Mouse (Mus musculus) bone marrow, adult 2 months (tissue): ENCODE results near the gene Prmt8. TPM values are rescaled to one million over a fixed set of nuclear protein-coding genes. Genes with fewer than 3 reads are reported as not detected.

Source experiments
- H3K27ac ChIP-seq: fragments of 200-500 bp; 2 replicates; pipeline ENCODE4 v1.5.1; 2012; ENCODE audit warnings: low read depth, mild to moderate bottlenecking, control low read depth, inconsistent platforms, low read length; ENCODE audit not compliant: control insufficient read depth, poor library complexity, insufficient read depth
- H3K4me1 ChIP-seq: fragments of 200-500 bp; 2 replicates; pipeline ENCODE4 v1.6.1; 2011; ENCODE audit warnings: low read length; ENCODE audit not compliant: control insufficient read depth, insufficient read depth
- H3K4me3 ChIP-seq: fragments of 200-500 bp; replicated peaks from 2 replicates; pipeline ENCODE3; 2011; ENCODE audit warnings: mild to moderate bottlenecking, low read depth, low read length, control low read depth; ENCODE audit not compliant: control insufficient read depth
- CTCF ChIP-seq: fragments of 200-500 bp; IDR thresholded peaks from 2 replicates; pipeline ENCODE4 v1.5.1; 2011; ENCODE audit warnings: low read length, control low read depth; ENCODE audit not compliant: control insufficient read depth, insufficient read depth
- POLR2A ChIP-seq: fragments of 200-500 bp; IDR thresholded peaks from 2 replicates; pipeline ENCODE4 v1.6.1; 2011; ENCODE audit warnings: low read depth, mild to moderate bottlenecking, control low read depth, low read length, borderline replicate concordance; ENCODE audit not compliant: control insufficient read depth
- WGBS: fragments of 180-500 bp; shearing (Covaris S2); methylation state at CpG from one replicate; pipeline ENCODE4 v1.1.7; 2018; 5-methylcytosine and 5-hydroxymethylcytosine counted together
- polyA plus RNA-seq: library from polyadenylated mRNA; stranded (reverse); fragments of >200 nt; gene quantifications from 2 replicates; pipeline ENCODE4 v1.2.4, GENCODE M21; 2011; ENCODE audit warnings: low replicate concordance; ENCODE audit not compliant: missing spikeins, insufficient read depth, insufficient read length

Gene Prmt8
- polyA plus RNA-seq, 1 experiment: not detected

DNA sequence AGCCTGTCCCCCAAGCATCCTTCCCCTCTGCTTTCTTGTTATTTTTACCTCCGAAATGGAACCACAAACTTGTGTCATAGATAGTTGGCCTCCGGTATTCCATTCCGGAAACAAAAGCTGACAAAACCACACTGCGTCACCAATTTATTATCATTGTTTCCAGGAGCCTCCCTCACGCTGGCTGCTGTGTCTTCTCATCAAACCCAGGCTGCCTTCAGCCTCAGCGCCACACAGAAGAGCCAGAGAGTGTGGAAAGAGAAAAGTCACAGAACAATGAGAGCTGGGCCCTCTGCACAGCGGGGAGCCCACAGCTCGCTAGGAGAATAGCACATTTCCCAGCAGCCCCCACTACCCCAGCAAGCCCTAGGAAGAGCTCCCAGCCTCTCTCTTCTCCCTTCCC is 46.1 kb downstream of the Prmt8 start:
- 50% methylated on average over 8 of the region's 8 CpGs for WGBS
- no peak for TF ChIP-seq CTCF
- no peak for TF ChIP-seq POLR2A
- Histone ChIP-seq H3K4me3 (no peak overlapping the region), H3K4me1 (no peaks in the 10 kb centered on the region), H3K27ac (no peak overlapping the region)

DNA sequence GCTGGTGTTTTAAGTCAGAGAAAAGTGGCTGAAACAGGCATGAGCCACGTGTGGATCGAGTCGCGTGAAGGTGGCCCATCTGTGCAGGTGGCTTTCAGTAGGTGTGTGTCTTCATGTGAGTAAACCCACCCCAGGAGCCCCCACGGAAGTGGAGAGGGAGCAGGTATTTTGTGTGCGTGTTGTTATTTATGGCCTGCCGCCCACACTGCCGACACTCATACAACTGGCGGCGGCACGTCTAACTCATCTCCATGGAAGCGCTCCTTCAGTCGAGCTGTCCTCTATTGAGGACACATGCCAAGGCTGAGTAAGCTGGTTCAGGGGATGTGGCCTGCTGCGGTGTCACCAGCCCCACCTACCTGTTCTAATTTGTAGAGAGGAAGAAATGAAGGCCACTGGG is 49.4 kb downstream of the Prmt8 start:
- Histone ChIP-seq H3K27ac (no peak overlapping the region), H3K4me1 (no peaks in the 10 kb centered on the region), H3K4me3 (no peak overlapping the region)
- no peak for TF ChIP-seq CTCF
- no peak for TF ChIP-seq POLR2A
- 85% methylated on average over 14 of the region's 14 CpGs for WGBS

DNA sequence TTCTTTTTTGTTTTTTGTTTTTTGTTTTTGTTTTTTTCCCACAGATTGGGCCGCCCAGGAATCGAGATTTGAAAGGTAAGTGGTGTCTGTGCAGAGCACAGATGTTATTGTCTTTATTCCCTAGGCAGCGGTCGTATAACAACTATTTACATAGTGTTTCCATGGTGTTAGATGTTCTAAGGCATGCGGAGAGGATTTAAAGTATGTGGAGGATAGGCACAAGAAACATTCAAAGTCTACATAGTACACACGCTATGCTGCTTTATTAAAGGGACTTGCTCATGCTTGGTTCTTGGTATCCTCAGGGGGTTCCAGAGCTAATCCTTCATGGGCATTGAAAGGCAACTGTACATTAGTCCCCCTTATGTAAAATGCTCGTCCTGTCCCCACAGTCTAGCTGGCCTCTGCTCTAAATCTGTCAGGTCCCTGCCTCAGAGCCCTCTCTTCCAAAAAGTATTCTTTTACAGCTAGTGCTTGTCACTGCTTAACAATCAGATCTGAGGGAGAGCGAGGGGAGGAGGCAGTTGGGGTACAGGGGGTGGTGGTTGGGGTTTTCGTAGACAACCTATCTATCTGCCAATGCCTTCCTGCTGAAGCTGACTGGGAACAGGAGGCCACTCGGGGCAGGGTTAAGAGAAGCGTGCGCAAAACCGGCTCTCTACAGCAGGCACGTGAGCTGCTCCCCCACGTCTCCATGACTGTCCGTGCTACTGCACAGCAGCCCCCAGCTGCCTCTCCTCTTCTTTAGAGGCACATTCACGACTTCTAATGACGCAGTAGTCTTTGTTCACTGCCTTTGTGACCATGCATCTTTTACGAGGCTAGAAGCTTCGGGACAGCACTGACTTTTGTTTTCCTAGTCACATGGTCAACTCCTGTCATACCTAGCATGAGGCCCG is 51.8 kb downstream of the Prmt8 start:
- H3K4me1 ChIP-seq: no peaks in the 10 kb centered on the region
- 66% methylated on average over 21 of the region's 21 CpGs for WGBS
- TF ChIP-seq CTCF: no peak
- TF ChIP-seq POLR2A: no peak
- H3K4me3 ChIP-seq: no peak overlapping the region
- no peak overlapping the region for H3K27ac ChIP-seq

DNA sequence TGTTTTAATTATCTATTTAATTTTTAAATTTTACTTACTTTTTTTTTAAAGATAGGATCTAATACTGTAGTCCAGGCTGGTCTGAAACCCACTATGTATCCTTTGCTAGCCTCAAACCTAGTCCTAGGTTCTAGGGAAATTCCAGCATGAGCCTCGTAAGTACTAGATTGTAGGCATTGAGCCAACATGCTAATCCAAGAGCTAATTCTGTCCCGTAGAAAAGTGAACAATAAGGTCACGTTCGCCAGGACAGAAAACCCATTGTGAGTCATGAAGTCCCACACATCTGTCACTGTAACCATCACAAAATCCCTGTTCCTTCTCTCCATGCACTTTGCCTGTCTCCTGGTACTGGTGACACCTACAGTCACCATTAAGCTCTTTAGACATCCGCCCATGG is 53.8 kb downstream of the Prmt8 start:
- no peak overlapping the region for H3K27ac ChIP-seq
- TF ChIP-seq POLR2A: no peak
- no peak for TF ChIP-seq CTCF
- H3K4me3 ChIP-seq: no peak overlapping the region
- H3K4me1 ChIP-seq: no peaks in the 10 kb centered on the region
- WGBS: 77% methylated on average over 5 of the region's 5 CpGs

DNA sequence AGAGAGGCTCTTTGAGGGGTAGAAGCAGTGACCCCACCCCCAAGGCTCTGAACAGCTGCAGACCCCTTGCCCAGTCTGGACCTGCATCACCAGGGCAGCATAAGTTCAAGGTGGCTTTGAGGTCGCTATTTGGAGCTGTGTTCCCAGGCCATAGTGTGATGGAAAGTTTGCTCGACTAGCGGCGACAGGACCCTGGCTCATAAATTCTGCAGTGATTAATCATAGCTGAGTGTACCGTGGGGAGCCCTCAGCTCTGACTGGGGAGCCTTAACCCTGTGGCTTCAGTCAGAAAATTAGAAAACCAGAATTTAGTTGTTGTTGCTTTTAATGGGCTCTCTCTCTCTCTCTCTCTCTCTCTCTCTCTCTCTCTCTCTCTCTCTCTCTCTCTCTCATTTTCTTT is 54.4 kb downstream of the Prmt8 start:
- no peak overlapping the region for H3K4me3 ChIP-seq
- H3K27ac ChIP-seq: no peak overlapping the region
- TF ChIP-seq CTCF: no peak
- TF ChIP-seq POLR2A: no peak
- WGBS: 59% methylated on average over 5 of the region's 5 CpGs
- no peaks in the 10 kb centered on the region for H3K4me1 ChIP-seq

DNA sequence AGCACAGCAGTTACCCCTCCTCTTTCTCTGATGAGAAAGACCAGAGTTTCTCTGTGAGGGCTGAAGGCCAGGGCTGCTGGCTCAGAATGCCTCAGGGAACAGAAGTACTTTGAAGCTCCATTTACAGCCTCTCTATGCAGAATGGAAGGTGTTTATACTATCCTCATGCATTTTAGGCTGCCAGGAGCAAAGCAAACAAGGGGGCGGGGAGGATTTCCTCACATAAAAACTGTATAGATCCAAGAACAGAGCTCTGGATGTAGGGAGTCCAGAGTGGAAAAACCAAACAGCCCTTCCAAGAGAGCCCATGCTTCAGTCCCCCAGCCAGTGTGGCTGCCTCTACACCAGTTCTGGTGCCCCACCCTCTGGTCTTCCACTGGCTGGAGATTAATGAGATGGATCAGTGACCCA is 61.0 kb downstream of the Prmt8 start:
- WGBS: 76% methylated on average over 1 of the region's 1 CpGs
- Histone ChIP-seq H3K4me1 (no peaks in the 10 kb centered on the region), H3K27ac (no peak overlapping the region), H3K4me3 (no peak overlapping the region)
- TF ChIP-seq POLR2A: no peak
- TF ChIP-seq CTCF: no peak

DNA sequence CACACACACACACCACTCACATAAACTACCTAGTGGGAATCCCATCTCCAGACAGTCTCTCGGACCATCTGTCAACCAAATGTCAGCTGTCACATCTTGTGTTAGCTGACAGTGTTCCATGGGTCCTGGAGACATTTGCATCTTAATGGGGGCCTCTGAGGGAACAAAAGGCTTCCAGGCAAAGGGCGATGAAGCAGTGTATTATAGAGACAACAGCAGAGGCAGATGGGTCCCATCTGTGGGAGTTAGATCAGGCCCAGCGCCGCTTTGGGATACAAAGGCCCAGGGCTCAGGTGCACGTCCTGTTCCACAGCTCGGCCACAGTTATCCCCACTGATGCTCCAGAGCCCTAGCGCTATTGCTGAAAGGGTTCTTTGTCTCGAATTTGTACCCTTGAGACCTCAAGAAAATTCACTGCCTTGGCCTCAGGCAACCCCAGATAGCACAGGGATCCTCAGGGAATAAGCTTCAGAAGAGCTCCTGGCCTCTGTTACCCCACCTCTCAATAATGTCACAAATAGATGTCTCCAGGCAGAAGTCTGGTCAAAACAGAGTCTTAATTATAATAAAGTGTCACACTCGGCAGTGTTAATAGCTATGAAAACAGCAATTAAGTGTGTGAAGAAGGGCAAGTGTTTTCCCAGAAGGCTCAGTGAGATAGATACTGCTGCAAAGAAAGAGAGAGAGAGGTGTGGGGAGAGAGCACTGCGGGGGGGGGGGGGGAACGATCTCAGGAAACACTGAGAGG is 68.1 kb downstream of the Prmt8 start:
- no peak overlapping the region for H3K27ac ChIP-seq
- no peaks in the 10 kb centered on the region for H3K4me1 ChIP-seq
- WGBS: 67% methylated on average over 10 of the region's 11 CpGs
- TF ChIP-seq CTCF: no peak
- TF ChIP-seq POLR2A: no peak
- no peak overlapping the region for H3K4me3 ChIP-seq

DNA sequence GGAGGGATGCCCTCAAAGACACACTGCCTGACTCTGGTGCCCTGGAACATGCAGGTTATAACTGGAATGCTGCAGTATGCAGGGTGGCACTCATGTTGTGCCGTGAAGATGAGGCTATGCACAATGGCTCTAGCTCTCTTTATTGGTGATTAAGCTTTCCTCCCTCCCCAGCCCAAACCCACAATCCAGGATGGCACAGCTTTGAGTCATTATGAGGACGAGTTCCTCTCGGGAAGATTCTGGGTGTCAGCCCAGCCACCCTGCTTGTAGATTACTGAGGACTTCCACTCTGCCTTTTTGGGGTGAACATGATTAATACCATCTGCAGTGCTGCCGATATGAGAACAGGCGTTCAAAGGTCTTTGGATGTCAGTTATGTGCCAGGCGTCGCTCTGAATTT is 75.6 kb downstream of the Prmt8 start:
- Histone ChIP-seq H3K4me3 (no peak overlapping the region), H3K27ac (no peak overlapping the region), H3K4me1 (no peaks in the 10 kb centered on the region)
- no peak for TF ChIP-seq CTCF
- TF ChIP-seq POLR2A: no peak
- WGBS: 81% methylated on average over 7 of the region's 7 CpGs

DNA sequence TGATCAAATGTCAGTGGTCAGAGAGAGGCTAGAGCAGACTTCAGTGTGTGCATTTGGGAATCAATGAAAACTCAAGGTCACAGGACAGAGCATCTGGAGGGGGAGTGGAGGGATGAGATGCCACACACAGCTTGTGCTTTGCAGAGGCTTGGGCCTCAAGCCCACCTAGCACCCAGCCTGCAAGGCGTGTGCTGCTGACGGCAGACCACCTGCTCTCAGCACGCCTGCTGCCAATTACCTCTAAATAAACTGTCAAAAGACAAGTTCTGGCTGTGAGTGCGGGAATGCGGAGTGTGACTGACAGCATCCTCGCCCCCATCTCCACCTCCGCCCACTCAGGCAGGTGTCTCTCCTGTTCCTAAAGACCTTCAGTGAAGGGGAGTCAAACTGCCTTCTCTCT is 77.0 kb downstream of the Prmt8 start:
- no peaks in the 10 kb centered on the region for H3K4me1 ChIP-seq
- no peak overlapping the region for H3K27ac ChIP-seq
- no peak overlapping the region for H3K4me3 ChIP-seq
- TF ChIP-seq CTCF (no peak), POLR2A (no peak)
- WGBS: 65% methylated on average over 7 of the region's 7 CpGs
